Mouse (Mus musculus) neutrophil, adult 59 days (primary cell): Measurements from ENCODE around the gene Fgfr2. TPM values are rescaled to one million over a fixed set of nuclear protein-coding genes. Genes with fewer than 3 reads are reported as not detected.

Source experiments
- total RNA-seq, 2 experiments: library from RNA; stranded (reverse); gene quantifications; 1 replicate in 1 of 2; 2 replicates in 1 of 2; pipeline ENCODE4 v1.2.4; 2023

Gene Fgfr2
- total RNA-seq, 2 experiments from 2014 or later = 0.69 to 1.1 TPM

Other genes starting within 250 kb of the Fgfr2 start
- gene Zranb1, start 192.2 kb downstream of the Fgfr2 start, total RNA-seq = 10 to 100 TPM; 30.5 to 31.1 TPM
- 10 to 100 TPM; 47.4 to 49.2 TPM for gene Ctbp2, start 1.0 kb upstream of the Fgfr2 start, total RNA-seq